Mouse (Mus musculus) c-Kit-positive CD71-negative TER-119-negative erythroid progenitor cells, embryonic 14.5 days (primary cell): Measurements from ENCODE around the gene Crebl2.
A peak's percentile ranks its signal among the peaks of the same experiment; 100 is the strongest.

Source experiments
- DNase-seq: peaks from one replicate; pipeline ENCODE4 v3.0.0-alpha.2; 2013; ENCODE audit warnings: low read depth

Crebl2 gene

DNA sequence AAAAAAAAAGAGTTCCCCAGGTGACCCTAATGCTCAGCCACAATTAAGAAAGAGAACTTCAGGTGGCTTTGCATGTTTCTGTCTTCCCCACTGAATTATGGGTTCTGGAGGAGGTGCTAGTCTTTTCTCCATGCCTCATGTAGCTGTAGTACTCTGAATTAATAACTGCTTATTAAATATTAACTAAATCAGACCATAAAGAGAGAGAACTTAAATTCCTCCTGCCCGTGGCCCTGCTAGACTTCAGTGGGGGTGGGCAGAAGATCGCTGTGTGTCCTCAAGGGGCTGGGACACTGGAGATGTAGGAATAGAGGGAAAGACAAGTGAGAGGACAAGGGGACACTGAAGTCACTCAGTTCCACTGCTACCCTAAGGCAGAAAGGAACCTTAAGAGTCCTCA, 42.3 kb downstream of the Crebl2 start:
- no peak for DNase-seq

DNA sequence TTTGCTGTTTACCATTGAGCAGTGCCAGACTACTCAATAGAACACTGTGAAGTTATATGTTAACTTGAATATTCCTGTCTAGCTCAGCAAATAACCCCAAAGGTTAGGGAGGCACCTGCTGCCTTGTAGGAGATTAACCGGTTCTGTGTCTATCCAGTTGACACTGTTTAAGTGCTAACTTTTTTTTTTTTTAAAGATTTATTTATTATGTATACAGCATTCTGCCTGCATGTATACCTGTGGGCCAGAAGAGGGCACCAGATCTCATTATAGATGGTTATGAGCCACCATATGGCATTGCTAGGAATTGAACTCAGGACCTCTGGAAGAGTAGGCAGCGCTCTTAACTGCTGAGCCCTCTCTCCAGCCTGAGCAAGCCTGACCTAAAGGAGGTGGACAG, 43.1 kb downstream of the Crebl2 start:
- no peak for DNase-seq

GRCm38 (mm10) chr6:134876795-134877194, 46.8 kb downstream of the Crebl2 start:
- DNase-seq = peak; percentile 24

DNA sequence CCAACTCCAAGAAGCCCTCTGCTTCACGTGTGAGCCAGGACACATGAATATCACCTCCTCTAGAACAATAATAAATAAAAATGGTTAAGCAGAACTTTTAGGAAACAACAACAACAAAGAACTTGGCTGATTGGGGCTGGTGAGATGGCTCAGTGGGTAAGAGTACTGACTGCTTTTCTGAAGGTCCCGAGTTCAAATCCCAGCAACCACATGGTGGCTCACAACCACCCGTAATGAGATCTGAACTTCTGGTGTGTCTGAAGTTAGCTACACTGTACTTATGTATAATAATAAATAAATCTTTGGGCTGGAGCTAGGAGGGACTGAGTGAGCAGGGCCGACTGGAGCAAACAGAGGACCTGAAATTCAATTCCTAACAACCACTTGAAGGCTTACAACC, 47.3 kb downstream of the Crebl2 start:
- no peak for DNase-seq

- DNase-seq = no peak
Measured at GRCm38 (mm10) chr6:134877892-134878291, 47.9 kb downstream of the Crebl2 start.

- no peak for DNase-seq
Measured at GRCm38 (mm10) chr6:134879556-134879955, 49.6 kb downstream of the Crebl2 start.

- no peak for DNase-seq
Measured at GRCm38 (mm10) chr6:134880046-134880445, 50.1 kb downstream of the Crebl2 start.

DNA sequence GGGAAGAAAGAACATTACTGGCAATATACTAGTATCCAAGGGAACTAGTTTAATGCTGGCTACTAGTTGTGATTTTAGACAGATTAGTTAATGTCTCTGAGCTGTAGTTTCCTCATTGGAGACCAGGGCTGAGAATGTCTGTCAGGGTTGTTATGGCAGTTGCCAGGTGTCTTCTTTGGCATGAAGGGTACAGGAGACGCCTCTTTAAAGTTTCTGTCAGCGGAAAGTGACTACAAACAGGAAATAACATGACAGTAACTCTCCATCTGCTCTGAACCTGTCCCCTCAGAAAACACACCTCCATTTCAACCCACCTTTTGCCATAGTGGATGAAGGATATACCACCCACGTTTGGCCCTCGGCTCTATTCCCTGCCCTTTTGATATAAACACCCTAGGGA, 53.7 kb downstream of the Crebl2 start:
- DNase-seq = no peak

DNA sequence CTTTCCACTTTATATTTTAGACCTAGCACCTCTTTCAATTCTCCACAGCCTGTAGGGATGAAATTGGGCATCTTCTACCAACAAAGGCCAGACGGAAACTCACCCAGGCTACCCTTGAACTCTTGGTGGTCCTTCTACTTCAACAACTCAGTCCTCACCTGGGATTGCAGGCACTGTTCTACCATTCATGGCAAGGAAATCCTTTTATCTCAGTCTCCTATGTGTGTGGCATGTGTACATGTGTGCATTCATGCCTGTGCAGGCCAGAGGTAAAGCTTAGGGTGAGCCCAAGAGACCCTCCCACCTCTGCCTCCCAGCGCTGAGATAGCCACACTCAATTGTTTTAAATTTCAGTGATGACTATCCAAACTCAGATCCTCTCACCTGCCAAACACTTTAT, 55.6 kb downstream of the Crebl2 start:
- no peak for DNase-seq

DNA sequence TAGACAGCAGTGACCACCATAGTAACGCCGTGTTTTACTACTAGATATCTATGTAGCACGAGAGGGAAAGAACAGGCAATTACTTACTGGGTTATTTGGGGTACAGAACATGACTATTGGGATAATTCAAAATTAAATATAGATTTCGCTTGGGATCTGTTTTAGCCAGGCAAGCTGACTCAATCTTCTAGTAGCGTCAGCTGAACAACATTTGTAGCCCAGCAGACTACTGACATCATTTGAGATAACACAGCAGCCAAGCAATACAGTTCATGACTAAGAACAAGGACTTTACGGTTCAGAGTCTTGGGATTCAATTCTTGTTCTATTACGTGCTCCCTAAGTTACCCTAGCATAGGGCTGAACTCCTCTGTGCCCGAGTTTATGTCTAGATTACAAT, 56.5 kb downstream of the Crebl2 start:
- no peak for DNase-seq

GRCm38 (mm10) chr6:134887008-134887407, 57.1 kb downstream of the Crebl2 start:
- no peak for DNase-seq

DNA sequence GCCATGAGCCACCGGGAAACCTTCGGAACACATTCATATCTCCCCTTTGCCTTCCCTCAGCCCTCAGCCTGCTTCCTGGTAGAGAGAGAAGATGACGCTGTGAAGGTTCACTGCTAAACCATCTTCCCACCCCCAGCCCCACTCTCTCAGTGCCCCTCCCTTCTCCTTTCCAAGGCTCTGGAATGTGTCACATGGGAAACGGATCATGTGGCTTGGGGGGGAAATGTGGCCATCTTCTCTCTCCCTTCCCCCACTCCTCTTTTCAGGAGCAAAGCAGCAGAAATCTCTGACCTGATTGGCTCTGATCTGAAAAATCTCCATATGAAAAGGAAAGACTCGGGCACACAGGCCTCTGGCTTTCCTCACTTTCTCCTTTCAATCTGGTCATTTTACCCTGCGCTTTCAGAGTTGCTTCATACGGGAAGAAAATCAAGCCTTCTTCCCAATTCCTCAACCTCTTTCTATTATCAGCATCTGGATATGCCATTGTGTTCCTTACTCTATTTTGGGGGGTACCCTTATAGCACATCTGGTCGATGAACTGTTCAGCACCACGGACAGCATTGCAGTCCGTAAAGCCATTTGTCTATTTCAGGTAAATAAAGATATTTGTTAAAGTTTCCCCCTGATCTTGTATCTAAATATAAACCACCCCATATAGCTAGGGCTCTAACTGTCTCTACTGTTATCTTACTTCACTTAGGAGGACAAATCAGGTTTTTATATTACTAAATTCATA, 57.9 kb downstream of the Crebl2 start:
- no peak for DNase-seq

DNA sequence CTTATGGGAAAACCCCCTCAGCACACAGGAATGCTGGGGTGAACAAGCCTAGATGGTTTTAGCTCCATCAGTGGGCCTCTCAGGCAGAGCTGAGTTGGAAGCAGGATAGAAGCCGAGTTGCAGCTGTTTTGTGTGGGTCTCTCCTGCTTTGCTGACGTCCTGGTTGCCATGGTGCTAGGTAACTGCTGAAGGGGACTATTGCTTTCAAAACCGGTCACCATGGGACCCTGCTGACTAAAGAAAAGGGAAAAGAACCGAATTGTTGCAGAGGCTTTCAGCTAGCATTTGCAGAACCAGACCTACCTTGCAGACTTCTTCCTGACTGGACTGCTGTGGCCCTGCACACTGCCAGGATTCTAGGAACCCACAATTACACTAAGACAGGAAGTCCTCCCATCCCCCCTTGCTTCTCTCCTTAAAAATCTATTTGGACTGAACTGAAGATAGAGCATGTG, 58.6 kb downstream of the Crebl2 start:
- DNase-seq = no peak

GRCm38 (mm10) chr6:134889763-134890162, 59.8 kb downstream of the Crebl2 start:
- DNase-seq = no peak

GRCm38 (mm10) chr6:134890436-134890835, 60.5 kb downstream of the Crebl2 start:
- no peak for DNase-seq

- no peak for DNase-seq
Measured at GRCm38 (mm10) chr6:134896570-134897436, 66.8 kb downstream of the Crebl2 start.

- peak; percentile 90 for DNase-seq
Measured at GRCm38 (mm10) chr6:134897443-134898094, 67.6 kb downstream of the Crebl2 start.

DNA sequence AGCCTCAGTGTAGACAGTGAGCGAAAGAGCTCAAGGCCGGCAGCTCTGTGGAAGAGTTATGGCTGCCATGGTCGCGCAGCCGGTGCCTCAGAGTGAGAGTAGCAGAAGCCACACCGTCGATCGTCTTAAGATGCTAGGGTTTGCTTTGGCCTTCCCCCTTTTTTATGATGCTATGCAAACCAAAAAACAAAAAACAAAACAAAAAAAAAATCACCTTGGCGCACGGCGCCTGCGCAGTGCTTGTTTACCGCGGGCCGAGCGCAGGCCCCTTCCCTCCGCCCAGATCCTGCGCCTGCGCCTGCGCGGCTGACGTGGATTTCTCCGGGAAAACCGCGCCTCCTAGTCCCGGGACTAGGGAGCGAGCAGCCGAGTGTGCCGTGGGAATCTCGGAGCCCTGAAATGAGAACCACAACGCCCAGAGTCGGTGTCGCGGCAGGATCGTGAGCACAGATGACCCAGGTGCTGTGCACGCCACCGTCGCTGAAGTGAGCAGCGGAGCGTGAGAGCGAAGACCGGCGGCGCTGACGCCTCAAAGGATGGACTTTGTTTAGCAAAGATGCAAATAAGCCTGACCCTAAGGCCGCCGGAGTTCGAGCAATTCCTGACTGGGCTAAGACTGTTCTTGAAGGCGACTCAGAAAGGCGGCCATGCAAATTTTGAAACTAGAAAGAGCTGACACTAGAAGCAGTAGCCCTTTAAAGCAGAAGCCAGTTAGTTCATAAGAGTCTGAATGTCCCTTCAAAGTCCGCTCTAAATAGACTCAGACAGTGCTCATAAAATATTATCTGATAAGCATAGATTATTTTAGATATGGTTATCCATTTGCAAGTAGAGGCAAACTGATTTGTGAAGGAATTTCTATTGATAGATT, 68.4 kb downstream of the Crebl2 start, which contains the start of gene Gpr19:
Gene Gpr19 (minus strand): TSS at position 484 of the 871 bp plus-strand sequence.
- no peak for DNase-seq

GRCm38 (mm10) chr6:134903368-134903767, 73.4 kb downstream of the Crebl2 start:
- DNase-seq = no peak

DNA sequence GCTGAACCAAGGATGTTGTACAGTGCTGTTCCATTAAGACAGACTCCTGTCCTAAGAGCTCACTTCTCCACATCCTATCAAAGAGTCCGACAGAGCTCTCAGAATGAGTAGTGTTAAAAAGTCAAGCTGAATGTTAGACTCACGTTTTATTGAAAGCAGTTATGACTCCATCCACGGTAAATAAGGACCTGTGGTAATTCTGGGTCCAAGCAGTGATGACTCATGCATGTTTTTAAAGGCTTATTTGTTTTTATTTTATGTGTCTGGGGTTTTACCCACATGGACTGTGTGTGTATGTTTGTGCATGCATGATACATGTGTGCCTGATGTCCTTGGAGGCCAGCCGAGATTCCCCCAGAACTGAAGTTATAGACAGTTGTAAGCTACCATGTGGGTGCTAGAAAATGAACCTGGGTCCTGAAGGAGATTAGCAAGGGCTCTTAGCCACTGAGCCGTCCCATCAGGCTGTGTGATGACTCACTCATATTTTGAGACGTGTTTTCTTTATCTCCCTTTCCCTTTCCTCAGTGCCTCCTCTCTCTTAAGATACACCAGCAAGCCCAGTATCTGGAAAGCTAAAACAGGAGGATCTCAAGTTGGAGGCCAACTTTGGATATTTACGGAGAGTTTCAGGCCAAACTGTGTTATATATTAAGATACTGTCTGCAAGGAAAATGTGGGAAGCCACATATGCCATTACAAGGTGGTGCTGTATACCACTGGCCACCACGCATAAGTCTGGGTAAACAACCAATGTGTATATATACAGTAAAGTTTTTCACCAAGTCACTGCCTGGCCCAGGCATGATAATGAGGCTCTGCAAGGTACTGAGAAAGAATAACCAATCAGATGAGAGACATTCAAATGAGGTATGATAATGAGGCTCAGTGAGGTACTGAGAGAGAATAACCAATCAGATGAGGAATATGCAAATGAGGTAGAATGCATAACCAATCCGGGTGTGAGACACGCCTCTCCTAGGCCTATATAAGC, 74.2 kb downstream of the Crebl2 start:
- DNase-seq = no peak
